Mouse (Mus musculus): Measurements from ENCODE around the gene Msh5. TPM values are rescaled to one million over a fixed set of nuclear protein-coding genes. Genes with fewer than 3 reads are reported as not detected.
A peak's percentile ranks its signal among the peaks of the same experiment; 100 is the strongest.
"Not testable (repeated sequence)": the region's sequence is repeated elsewhere in the genome, so short reads cannot be mapped to it uniquely, and the experiment has no call there.

Msh5 gene
- polyA plus RNA-seq, 1 experiment, result not detected

- Histone ChIP-seq H3K4me1 (ENCODE audit: control insufficient read depth, insufficient read depth, insufficient read length, low read length) (no peaks in the 10 kb centered on the region), H3K4me3 (ENCODE audit: insufficient read depth, low read depth, low read length) (peak overlapping the region; percentile 53; the same call in 1 of the 2 replicates), H3K27ac (replicated peaks; ENCODE audit: low read depth, low read length) (peak overlapping the region; percentile 18; the same call in 1 of the 2 replicates)
These were observed 47.8 kb downstream of the Msh5 start for GRCm38 (mm10) chr17:34998526-34999430.

GRCm38 (mm10) chr17:34997142-34997483, 49.4 kb downstream of the Msh5 start:
- Histone ChIP-seq H3K27ac (replicated peaks; ENCODE audit: low read depth, low read length) (no peak overlapping the region), H3K4me3 (ENCODE audit: insufficient read depth, low read depth, low read length) (no peak overlapping the region), H3K4me1 (ENCODE audit: control insufficient read depth, insufficient read depth, insufficient read length, low read length) (no peaks in the 10 kb centered on the region)

- Histone ChIP-seq H3K4me1 (ENCODE audit: control insufficient read depth, insufficient read depth, insufficient read length, low read length) (no peaks in the 10 kb centered on the region), H3K27ac (replicated peaks; ENCODE audit: low read depth, low read length) (no peak overlapping the region), H3K4me3 (ENCODE audit: insufficient read depth, low read depth, low read length) (no peak overlapping the region)
These were observed 50.0 kb downstream of the Msh5 start for GRCm38 (mm10) chr17:34996411-34997141.

DNA sequence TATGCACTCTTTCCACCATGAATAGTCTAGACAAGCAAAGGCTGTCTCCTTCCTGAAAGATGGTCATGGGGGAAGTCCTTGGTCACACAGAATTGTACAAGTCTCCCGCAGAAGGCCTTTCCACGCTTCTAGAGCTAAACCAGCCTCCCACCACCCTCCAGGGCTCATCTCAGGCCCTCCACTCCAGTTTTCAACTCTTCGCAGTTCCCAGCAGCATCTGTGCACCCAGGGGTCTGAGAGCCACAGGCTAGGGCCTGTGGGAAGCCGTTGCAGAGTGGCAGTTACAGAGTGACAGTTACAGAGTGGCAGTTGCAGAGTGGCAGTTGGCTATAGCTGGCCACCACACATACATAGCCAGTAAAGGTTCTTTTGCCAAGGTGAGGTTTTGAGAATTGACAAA, 50.6 kb downstream of the Msh5 start:
- H3K27ac ChIP-seq (replicated peaks; ENCODE audit: low read depth, low read length); H3K4me3 ChIP-seq (ENCODE audit: insufficient read depth, low read depth, low read length); H3K4me1 ChIP-seq (ENCODE audit: control insufficient read depth, insufficient read depth, insufficient read length, low read length): not testable (repeated sequence)

- not testable (repeated sequence) for H3K4me1 ChIP-seq (ENCODE audit: control insufficient read depth, insufficient read depth, insufficient read length, low read length); H3K4me3 ChIP-seq (ENCODE audit: insufficient read depth, low read depth, low read length); H3K27ac ChIP-seq (replicated peaks; ENCODE audit: low read depth, low read length)
These were observed 51.4 kb downstream of the Msh5 start for GRCm38 (mm10) chr17:34995192-34995591.

- H3K4me3 ChIP-seq (ENCODE audit: insufficient read depth, low read depth, low read length), result no peak overlapping the region
- no peaks in the 10 kb centered on the region for H3K4me1 ChIP-seq (ENCODE audit: control insufficient read depth, insufficient read depth, insufficient read length, low read length)
These were observed 51.8 kb downstream of the Msh5 start for GRCm38 (mm10) chr17:34994751-34995150.

DNA sequence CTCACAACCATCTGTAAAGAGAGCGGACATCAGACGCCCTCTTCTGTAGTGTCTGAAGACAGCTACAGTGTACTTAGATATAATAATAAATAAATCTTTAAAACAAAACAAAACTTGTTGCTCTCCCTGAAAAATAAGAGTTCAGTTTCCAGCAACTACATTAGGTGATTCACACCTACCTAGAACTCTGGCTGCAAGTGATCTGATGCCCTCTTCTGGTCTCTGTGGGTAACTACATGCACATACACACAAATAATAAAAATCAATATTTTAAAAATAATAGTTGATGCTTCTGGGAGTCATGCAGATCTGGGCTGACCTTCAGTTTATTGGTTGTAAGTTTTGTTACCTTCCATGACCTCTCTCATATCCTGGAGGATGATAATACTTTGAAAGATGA, 62.3 kb downstream of the Msh5 start:
- H3K27ac ChIP-seq (replicated peaks; ENCODE audit: low read depth, low read length), result no peak overlapping the region
- H3K4me3 ChIP-seq (ENCODE audit: insufficient read depth, low read depth, low read length), result no peak overlapping the region
- no peaks in the 10 kb centered on the region for H3K4me1 ChIP-seq (ENCODE audit: control insufficient read depth, insufficient read depth, insufficient read length, low read length)

More at GRCm38 (mm10) chr17:34994751-34995150, 51.8 kb downstream of the Msh5 start:
- H3K27ac ChIP-seq (replicated peaks; ENCODE audit: low read depth, low read length), result no peak overlapping the region

DNA sequence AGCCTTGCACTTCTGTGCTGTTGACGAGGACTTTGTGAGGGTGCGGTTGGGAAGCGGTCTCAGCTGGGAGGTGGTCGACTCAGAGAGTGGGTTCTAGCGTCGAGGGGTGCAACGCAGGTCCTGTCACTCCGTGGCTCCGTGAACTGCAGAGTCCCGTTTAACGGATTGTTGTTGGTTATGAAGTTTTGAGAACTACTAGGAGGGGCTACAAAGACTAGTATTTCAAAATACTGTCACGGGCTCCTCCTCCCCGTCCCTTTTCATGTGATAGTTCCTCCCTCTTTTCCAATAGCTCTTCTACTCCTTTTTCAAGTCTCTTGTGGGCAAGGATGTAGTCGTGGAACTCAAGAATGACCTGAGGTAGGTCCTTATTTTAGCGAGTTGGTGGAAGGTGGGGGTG, 64.2 kb downstream of the Msh5 start:
- Histone ChIP-seq H3K4me3 (ENCODE audit: insufficient read depth, low read depth, low read length) (peak overlapping the region; percentile 96), H3K4me1 (ENCODE audit: control insufficient read depth, insufficient read depth, insufficient read length, low read length) (no peaks in the 10 kb centered on the region), H3K27ac (replicated peaks; ENCODE audit: low read depth, low read length) (peak overlapping the region; percentile 99; the same call in 1 of the 2 replicates)

DNA sequence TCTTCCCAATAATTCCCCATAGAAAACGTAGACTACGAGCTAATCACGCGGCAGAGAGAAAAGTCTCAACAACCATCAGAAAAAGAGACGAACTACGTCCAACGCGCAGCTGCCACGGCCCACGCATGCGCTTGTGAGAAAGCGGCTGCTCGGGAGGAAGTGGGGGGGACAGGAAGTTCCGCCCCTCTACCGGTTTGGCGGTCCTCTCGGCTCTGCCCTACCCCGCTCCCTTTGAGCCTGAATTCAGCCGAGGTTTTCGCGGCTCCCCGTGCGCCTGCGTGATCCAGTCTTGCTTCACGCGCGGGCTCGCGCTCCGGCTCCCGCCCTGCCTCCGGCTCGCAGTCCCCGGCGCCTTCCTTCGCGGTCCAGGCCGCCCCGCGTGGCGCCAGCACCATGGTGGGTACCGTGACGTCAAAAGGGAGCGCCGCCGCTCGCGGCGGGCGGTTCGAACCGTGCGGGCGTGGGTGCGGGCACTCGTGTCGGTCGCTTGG, 64.8 kb downstream of the Msh5 start, which contains the start of gene Lsm2:
Lsm2 (plus strand) TSS at position 173 of the 491 bp plus-strand sequence.
- no peaks in the 10 kb centered on the region for H3K4me1 ChIP-seq (ENCODE audit: control insufficient read depth, insufficient read depth, insufficient read length, low read length)
- peak within 1 kb of the TSS; percentile 99 for H3K27ac ChIP-seq (replicated peaks; ENCODE audit: low read depth, low read length)
- peak within 1 kb of the TSS; percentile 96 for H3K4me3 ChIP-seq (ENCODE audit: insufficient read depth, low read depth, low read length)

GRCm38 (mm10) chr17:34980655-34981054, 65.9 kb downstream of the Msh5 start:
- H3K4me1 ChIP-seq (ENCODE audit: control insufficient read depth, insufficient read depth, insufficient read length, low read length), result no peaks in the 10 kb centered on the region
- H3K27ac ChIP-seq (replicated peaks; ENCODE audit: low read depth, low read length), result peak overlapping the region; percentile 56
- H3K4me3 ChIP-seq (ENCODE audit: insufficient read depth, low read depth, low read length), result peak overlapping the region; percentile 40

DNA sequence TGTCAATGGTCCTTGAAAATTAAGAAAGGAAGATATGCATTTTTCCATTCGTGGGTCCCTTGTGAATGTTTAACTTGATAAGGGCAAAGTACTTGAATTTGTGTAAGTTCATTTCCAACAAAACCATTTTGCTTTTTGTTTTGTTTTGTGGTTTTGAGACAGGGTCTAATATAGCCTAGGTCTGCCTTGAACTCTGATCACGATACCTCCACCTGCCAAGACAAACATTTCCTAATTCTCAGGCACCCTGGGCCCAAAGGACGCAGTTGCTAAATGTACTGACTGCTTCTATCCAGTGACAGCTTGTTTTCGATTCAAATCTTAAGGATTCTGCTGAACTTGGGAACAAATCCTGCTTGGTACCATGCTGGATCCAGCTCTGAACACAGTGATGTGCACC, 66.9 kb downstream of the Msh5 start:
- H3K4me1 ChIP-seq (ENCODE audit: control insufficient read depth, insufficient read depth, insufficient read length, low read length), result no peaks in the 10 kb centered on the region
- H3K27ac ChIP-seq (replicated peaks; ENCODE audit: low read depth, low read length), result no peak overlapping the region
- H3K4me3 ChIP-seq (ENCODE audit: insufficient read depth, low read depth, low read length), result no peak overlapping the region

Other genes with a start within 250 kb of the Msh5 start
- gene Cyp21a1, start 242.2 kb downstream of the Msh5 start, polyA plus RNA-seq (2012; ENCODE audit: insufficient read depth, insufficient read length, missing spikeins), result not detected in 2 replicates
- gene Stk19, start 209.8 kb downstream of the Msh5 start, polyA plus RNA-seq (2012; ENCODE audit: insufficient read depth, insufficient read length, missing spikeins), result 18.5 and 20.3 TPM in 2 replicates
- 15.3 and 17.2 TPM in 2 replicates for gene Dxo, start 209.7 kb downstream of the Msh5 start, polyA plus RNA-seq (2012; ENCODE audit: insufficient read depth, insufficient read length, missing spikeins)
- 15.1 and 24.6 TPM in 2 replicates for gene Skiv2l, start 196.5 kb downstream of the Msh5 start, polyA plus RNA-seq (2012; ENCODE audit: insufficient read depth, insufficient read length, missing spikeins)
- 25.0 and 41.5 TPM in 2 replicates for gene Nelfe, start 196.4 kb downstream of the Msh5 start, polyA plus RNA-seq (2012; ENCODE audit: insufficient read depth, insufficient read length, missing spikeins)
- 29.3 and 35.1 TPM in 2 replicates for gene Cfb, start 184.2 kb downstream of the Msh5 start, polyA plus RNA-seq (2012; ENCODE audit: insufficient read depth, insufficient read length, missing spikeins)
- 3.0 and 3.3 TPM in 2 replicates for gene Zbtb12, start 167.3 kb downstream of the Msh5 start, polyA plus RNA-seq (2012; ENCODE audit: insufficient read depth, insufficient read length, missing spikeins)
- not detected in 2 replicates for gene Gm20547, start 164.7 kb downstream of the Msh5 start, polyA plus RNA-seq (2012; ENCODE audit: insufficient read depth, insufficient read length, missing spikeins)
- gene C2, start 148.5 kb downstream of the Msh5 start, polyA plus RNA-seq (2012; ENCODE audit: insufficient read depth, insufficient read length, missing spikeins), result 6.0 and 12.4 TPM in 2 replicates
- gene Ehmt2, start 148.3 kb downstream of the Msh5 start, polyA plus RNA-seq (2012; ENCODE audit: insufficient read depth, insufficient read length, missing spikeins), result 27.4 and 30.6 TPM in 2 replicates
- gene Slc44a4, start 132.3 kb downstream of the Msh5 start, polyA plus RNA-seq (2012; ENCODE audit: insufficient read depth, insufficient read length, missing spikeins), result not detected in 2 replicates
- gene Neu1, start 115.5 kb downstream of the Msh5 start, polyA plus RNA-seq (2012; ENCODE audit: insufficient read depth, insufficient read length, missing spikeins), result 9.1 and 10.2 TPM in 2 replicates
- gene Hspa1b, start 87.5 kb downstream of the Msh5 start, polyA plus RNA-seq (2012; ENCODE audit: insufficient read depth, insufficient read length, missing spikeins), result 5.2 and 26.8 TPM in 2 replicates
- gene Gm20481, start 76.8 kb downstream of the Msh5 start, polyA plus RNA-seq (2012; ENCODE audit: insufficient read depth, insufficient read length, missing spikeins), result not detected in 2 replicates
- 6.3 and 18.9 TPM in 2 replicates for gene Hspa1a, start 74.6 kb downstream of the Msh5 start, polyA plus RNA-seq (2012; ENCODE audit: insufficient read depth, insufficient read length, missing spikeins)
- 0.48 and 0.71 TPM in 2 replicates for gene Hspa1l, start 74.0 kb downstream of the Msh5 start, polyA plus RNA-seq (2012; ENCODE audit: insufficient read depth, insufficient read length, missing spikeins)
- 22.4 and 29.8 TPM in 2 replicates for gene Lsm2, start 64.9 kb downstream of the Msh5 start, polyA plus RNA-seq (2012; ENCODE audit: insufficient read depth, insufficient read length, missing spikeins)
- gene Vars, start 45.8 kb downstream of the Msh5 start, polyA plus RNA-seq (2012; ENCODE audit: insufficient read depth, insufficient read length, missing spikeins), result 12.7 and 14.2 TPM in 2 replicates
- gene Vwa7, start 30.2 kb downstream of the Msh5 start, polyA plus RNA-seq (2012; ENCODE audit: insufficient read depth, insufficient read length, missing spikeins), result not detected in 2 replicates
- not detected in 2 replicates for gene Sapcd1, start 18.7 kb downstream of the Msh5 start, polyA plus RNA-seq (2012; ENCODE audit: insufficient read depth, insufficient read length, missing spikeins)
- 13.6 and 16.8 TPM in 2 replicates for gene Clic1, start 3.2 kb upstream of the Msh5 start, polyA plus RNA-seq (2012; ENCODE audit: insufficient read depth, insufficient read length, missing spikeins)
- 9.4 and 11.6 TPM in 2 replicates for gene Ddah2, start 12.3 kb upstream of the Msh5 start, polyA plus RNA-seq (2012; ENCODE audit: insufficient read depth, insufficient read length, missing spikeins)
- gene Ly6g6c, start 18.6 kb upstream of the Msh5 start, polyA plus RNA-seq (2012; ENCODE audit: insufficient read depth, insufficient read length, missing spikeins), result not detected in 2 replicates
- gene Mpig6b, start 19.4 kb upstream of the Msh5 start, polyA plus RNA-seq (2012; ENCODE audit: insufficient read depth, insufficient read length, missing spikeins), result not detected in 2 replicates
- gene Ly6g6e, start 30.2 kb upstream of the Msh5 start, polyA plus RNA-seq (2012; ENCODE audit: insufficient read depth, insufficient read length, missing spikeins), result not detected in 2 replicates
- gene Ly6g6d, start 31.3 kb upstream of the Msh5 start, polyA plus RNA-seq (2012; ENCODE audit: insufficient read depth, insufficient read length, missing spikeins), result 3.0 TPM in 1 of 2 replicates, not detected in the other
- not detected in 2 replicates for gene Ly6g6f, start 38.9 kb upstream of the Msh5 start, polyA plus RNA-seq (2012; ENCODE audit: insufficient read depth, insufficient read length, missing spikeins)
- 43.3 and 44.8 TPM in 2 replicates for gene Abhd16a, start 42.5 kb upstream of the Msh5 start, polyA plus RNA-seq (2012; ENCODE audit: insufficient read depth, insufficient read length, missing spikeins)
- not detected in 2 replicates for gene Ly6g5c, start 61.5 kb upstream of the Msh5 start, polyA plus RNA-seq (2012; ENCODE audit: insufficient read depth, insufficient read length, missing spikeins)
- not detected in 2 replicates for gene Ly6g5b, start 68.7 kb upstream of the Msh5 start, polyA plus RNA-seq (2012; ENCODE audit: insufficient read depth, insufficient read length, missing spikeins)
- gene Gpank1, start 74.7 kb upstream of the Msh5 start, polyA plus RNA-seq (2012; ENCODE audit: insufficient read depth, insufficient read length, missing spikeins), result 7.9 and 12.8 TPM in 2 replicates
- 138 and 147 TPM in 2 replicates for gene Csnk2b, start 75.3 kb upstream of the Msh5 start, polyA plus RNA-seq (2012; ENCODE audit: insufficient read depth, insufficient read length, missing spikeins)
- 12.8 and 17.2 TPM in 2 replicates for gene D17H6S53E, start 79.6 kb upstream of the Msh5 start, polyA plus RNA-seq (2012; ENCODE audit: insufficient read depth, insufficient read length, missing spikeins)
- not detected in 2 replicates for gene Apom, start 85.3 kb upstream of the Msh5 start, polyA plus RNA-seq (2012; ENCODE audit: insufficient read depth, insufficient read length, missing spikeins)
- gene Bag6, start 88.4 kb upstream of the Msh5 start, polyA plus RNA-seq (2012; ENCODE audit: insufficient read depth, insufficient read length, missing spikeins), result 119 and 160 TPM in 2 replicates
- gene Prrc2a, start 118.2 kb upstream of the Msh5 start, polyA plus RNA-seq (2012; ENCODE audit: insufficient read depth, insufficient read length, missing spikeins), result 42.9 and 81.7 TPM in 2 replicates
- 10.5 and 14.3 TPM in 2 replicates for gene Aif1, start 129.3 kb upstream of the Msh5 start, polyA plus RNA-seq (2012; ENCODE audit: insufficient read depth, insufficient read length, missing spikeins)
- gene Lst1, start 141.7 kb upstream of the Msh5 start, polyA plus RNA-seq (2012; ENCODE audit: insufficient read depth, insufficient read length, missing spikeins), result 12.2 and 16.4 TPM in 2 replicates
- gene Ltb, start 147.7 kb upstream of the Msh5 start, polyA plus RNA-seq (2012; ENCODE audit: insufficient read depth, insufficient read length, missing spikeins), result not detected in 2 replicates
- gene Tnf, start 155.3 kb upstream of the Msh5 start, polyA plus RNA-seq (2012; ENCODE audit: insufficient read depth, insufficient read length, missing spikeins), result not detected in 2 replicates
- gene Lta, start 158.6 kb upstream of the Msh5 start, polyA plus RNA-seq (2012; ENCODE audit: insufficient read depth, insufficient read length, missing spikeins), result not detected in 2 replicates
- not detected in 2 replicates for gene Gm16181, start 174.1 kb upstream of the Msh5 start, polyA plus RNA-seq (2012; ENCODE audit: insufficient read depth, insufficient read length, missing spikeins)
- 2.7 and 4.0 TPM in 2 replicates for gene Atp6v1g2, start 186.9 kb upstream of the Msh5 start, polyA plus RNA-seq (2012; ENCODE audit: insufficient read depth, insufficient read length, missing spikeins)
- 5.2 and 6.7 TPM in 2 replicates for gene Nfkbil1, start 189.0 kb upstream of the Msh5 start, polyA plus RNA-seq (2012; ENCODE audit: insufficient read depth, insufficient read length, missing spikeins)
- 50.5 and 57.9 TPM in 2 replicates for gene Ddx39b, start 195.0 kb upstream of the Msh5 start, polyA plus RNA-seq (2012; ENCODE audit: insufficient read depth, insufficient read length, missing spikeins)
- 284 and 411 TPM in 2 replicates for gene H2-D1, start 216.0 kb upstream of the Msh5 start, polyA plus RNA-seq (2012; ENCODE audit: insufficient read depth, insufficient read length, missing spikeins)